Mouse (Mus musculus) midbrain, embryonic 16.5 days (tissue): ENCODE measurements around the gene Gtpbp6. TPM values are rescaled to one million over a fixed set of nuclear protein-coding genes. Genes with fewer than 3 reads are reported as not detected.
A peak's percentile ranks its signal among the peaks of the same experiment; 100 is the strongest.
"Not testable (repeated sequence)": the region's sequence is repeated elsewhere in the genome, so short reads cannot be mapped to it uniquely, and the experiment has no call there.

Experiments used
- ATAC-seq: fragments of 200-750 bp; cut with Nextera tagmentation; 2 replicates; pipeline ENCODE4 v1.8.0; 2017; ENCODE audit warnings: moderate TSS enrichment
- H3K27ac ChIP-seq: fragments of 300-500 bp; sonication (generic); 2 replicates; pipeline ENCODE4 v1.5.1; 2014; ENCODE audit warnings: mild to moderate bottlenecking, low read length, mixed read lengths
- H3K27me3 ChIP-seq: fragments of 300-500 bp; sonication (generic); 2 replicates; pipeline ENCODE4 v1.6.1; 2014; ENCODE audit warnings: low read depth, low read length, mixed read lengths; ENCODE audit not compliant: control insufficient read depth, insufficient read depth
- H3K36me3 ChIP-seq: fragments of 300-500 bp; sonication (generic); 2 replicates; pipeline ENCODE4 v1.6.1; 2014; ENCODE audit warnings: mild to moderate bottlenecking, low read length, moderate library complexity, mixed read lengths; ENCODE audit not compliant: control insufficient read depth, insufficient read depth
- H3K4me1 ChIP-seq: fragments of 300-500 bp; sonication (generic); 2 replicates; pipeline ENCODE4 v1.6.1; 2014; ENCODE audit warnings: mild to moderate bottlenecking, low read length, mixed read lengths; ENCODE audit not compliant: control insufficient read depth, insufficient read depth
- H3K4me2 ChIP-seq: fragments of 300-500 bp; sonication (generic); 2 replicates; pipeline ENCODE4 v1.6.1; 2014; ENCODE audit warnings: mild to moderate bottlenecking, low read length, mixed read lengths
- H3K4me3 ChIP-seq: fragments of 300-500 bp; sonication (generic); 2 replicates; pipeline ENCODE4 v1.5.1; 2014; ENCODE audit warnings: low read depth, mild to moderate bottlenecking, low read length, moderate library complexity, mixed read lengths
- H3K9ac ChIP-seq: fragments of 300-500 bp; sonication (generic); 2 replicates; pipeline ENCODE4 v1.6.1; 2014; ENCODE audit warnings: low read depth, low read length, mixed read lengths
- H3K9me3 ChIP-seq: fragments of 300-500 bp; sonication (generic); replicated peaks from 2 replicates; pipeline ENCODE4 v1.6.1; 2014; ENCODE audit warnings: mild to moderate bottlenecking, low read length, mixed read lengths; ENCODE audit not compliant: control insufficient read depth, poor library complexity, severe bottlenecking
- WGBS: fragments of 180-500 bp; shearing (Covaris S2); extraction: QIAGEN DNeasy Blood & Tissue Kit; methylation state at CpG from one replicate; pipeline ENCODE4 v1.1.7; 2014; 5-methylcytosine and 5-hydroxymethylcytosine counted together
- polyA plus RNA-seq: library from polyadenylated mRNA; unstranded; fragments of >200 nt; fragmentation: Nextera tagmentation; extraction: Ambion mirVana; gene quantifications from 2 replicates; pipeline ENCODE4 v1.2.1, GENCODE M21; 2015

The Gtpbp6 gene
- 61.5 and 69.2 TPM in 2 replicates for polyA plus RNA-seq

- peak within 1 kb of the TSS; percentile 75 for H3K9ac ChIP-seq
- H3K4me2 ChIP-seq, result peak within 1 kb of the TSS; percentile 90
- no peaks in the 10 kb centered on the region for H3K9me3 ChIP-seq
- under 1% methylated on average over 70 of the region's 71 CpGs for WGBS
- H3K27ac ChIP-seq, result peak within 1 kb of the TSS; percentile 97
- ATAC-seq, result peak; percentile 77
- peaks cover 33% of the 10 kb centered on the region for H3K36me3 ChIP-seq
- peaks cover 15% of the 10 kb centered on the region for H3K4me1 ChIP-seq
- peak within 1 kb of the TSS; percentile 69 for H3K4me3 ChIP-seq
- no peaks in the 10 kb centered on the region for H3K27me3 ChIP-seq
Measured at GRCm38 (mm10) chr5:110107581-110108304, at the start of gene Gtpbp6. Gtpbp6 (minus strand) TSS chr5:110108197.

GRCm38 (mm10) chr5:110143007-110143406 is 35.0 kb upstream of the Gtpbp6 start:
- ATAC-seq, result no peak
- Histone ChIP-seq H3K9me3 (no peaks in the 10 kb centered on the region), H3K36me3 (peaks cover 24% of the 10 kb centered on the region), H3K27ac (no peak overlapping the region), H3K4me2 (no peak overlapping the region), H3K4me3 (no peak overlapping the region), H3K4me1 (0 out of 2 replicates have a peak, but pooled peaks cover under 1% of the 10 kb centered on the region), H3K9ac (no peak overlapping the region), H3K27me3 (no peaks in the 10 kb centered on the region)
- WGBS, result 94% methylated on average over 5 of the region's 5 CpGs

- H3K9ac ChIP-seq, result no peak overlapping the region
- H3K27ac ChIP-seq, result no peak overlapping the region
- no peaks in the 10 kb centered on the region for H3K27me3 ChIP-seq
- peaks cover 22% of the 10 kb centered on the region for H3K36me3 ChIP-seq
- WGBS, result 97% methylated on average over 2 of the region's 2 CpGs
- peaks cover 3% of the 10 kb centered on the region; the same call in 1 of the 2 replicates for H3K4me1 ChIP-seq
- no peak overlapping the region for H3K4me2 ChIP-seq
- H3K4me3 ChIP-seq, result no peak overlapping the region
- no peaks in the 10 kb centered on the region for H3K9me3 ChIP-seq
- no peak for ATAC-seq
Measured at GRCm38 (mm10) chr5:110142309-110142708, 34.3 kb upstream of the Gtpbp6 start.

- Histone ChIP-seq H3K27me3 (no peaks in the 10 kb centered on the region), H3K9me3 (no peaks in the 10 kb centered on the region), H3K4me1 (peaks cover 12% of the 10 kb centered on the region), H3K36me3 (peaks cover 9% of the 10 kb centered on the region), H3K4me2 (no peak overlapping the region), H3K4me3 (no peak overlapping the region), H3K27ac (no peak overlapping the region), H3K9ac (no peak overlapping the region)
- ATAC-seq, result no peak
- WGBS, result 94% methylated on average over 7 of the region's 7 CpGs
Measured at GRCm38 (mm10) chr5:110140424-110140823, 32.4 kb upstream of the Gtpbp6 start.

- Histone ChIP-seq H3K9ac (no peak overlapping the region), H3K36me3 (peaks cover 4% of the 10 kb centered on the region; the same call in 1 of the 2 replicates), H3K27ac (no peak overlapping the region), H3K4me1 (peaks cover 14% of the 10 kb centered on the region), H3K4me2 (no peak overlapping the region), H3K27me3 (no peaks in the 10 kb centered on the region), H3K4me3 (no peak overlapping the region), H3K9me3 (no peaks in the 10 kb centered on the region)
- no peak for ATAC-seq
- 96% methylated on average over 3 of the region's 3 CpGs for WGBS
Measured at GRCm38 (mm10) chr5:110139325-110139724, 31.3 kb upstream of the Gtpbp6 start.

GRCm38 (mm10) chr5:110137816-110138215 is 29.8 kb upstream of the Gtpbp6 start:
- Histone ChIP-seq H3K36me3 (0 out of 2 replicates have a peak, but pooled peaks cover 2% of the 10 kb centered on the region), H3K9me3 (no peaks in the 10 kb centered on the region), H3K4me1 (peaks cover 14% of the 10 kb centered on the region), H3K27me3 (no peaks in the 10 kb centered on the region), H3K4me2 (no peak overlapping the region), H3K4me3 (no peak overlapping the region), H3K9ac (no peak overlapping the region), H3K27ac (no peak overlapping the region)
- ATAC-seq, result no peak
- 98% methylated on average over 3 of the region's 3 CpGs for WGBS

- H3K27ac ChIP-seq, result peak overlapping the region; percentile 80
- ATAC-seq, result peak; percentile 63
- no peaks in the 10 kb centered on the region for H3K36me3 ChIP-seq
- peak overlapping the region; percentile 72 for H3K4me2 ChIP-seq
- peaks cover 14% of the 10 kb centered on the region for H3K4me1 ChIP-seq
- peak overlapping the region; percentile 74 for H3K4me3 ChIP-seq
- no peaks in the 10 kb centered on the region for H3K27me3 ChIP-seq
- H3K9ac ChIP-seq, result peak overlapping the region; percentile 83
- WGBS, result 5% methylated on average over 18 of the region's 18 CpGs
- H3K9me3 ChIP-seq, result no peaks in the 10 kb centered on the region
Measured at GRCm38 (mm10) chr5:110136087-110136464, 28.1 kb upstream of the Gtpbp6 start.

GRCm38 (mm10) chr5:110135293-110136086 is 27.5 kb upstream of the Gtpbp6 start, which contains the start of gene Chfr:
Chfr (plus strand) TSS chr5:110135842.
- H3K27ac ChIP-seq, result peak within 1 kb of the TSS; percentile 80
- H3K9me3 ChIP-seq, result 0 out of 2 replicates have a peak, but pooled peaks cover under 1% of the 10 kb centered on the region
- no peaks in the 10 kb centered on the region for H3K27me3 ChIP-seq

GRCm38 (mm10) chr5:110122380-110122779 is 14.4 kb upstream of the Gtpbp6 start:
- H3K9me3 ChIP-seq, ATAC-seq, H3K4me2 ChIP-seq, H3K4me1 ChIP-seq, H3K27ac ChIP-seq, H3K27me3 ChIP-seq, H3K9ac ChIP-seq, H3K4me3 ChIP-seq: not testable (repeated sequence)
- H3K36me3 ChIP-seq, result peaks cover 42% of the 10 kb centered on the region
- 87% methylated on average over 3 of the region's 3 CpGs for WGBS

More at GRCm38 (mm10) chr5:110135293-110136086, 27.5 kb upstream of the Gtpbp6 start, which contains the start of gene Chfr:
- Histone ChIP-seq H3K36me3 (peaks cover 4% of the 10 kb centered on the region), H3K4me1 (peaks cover 14% of the 10 kb centered on the region), H3K9ac (peak within 1 kb of the TSS; percentile 83), H3K4me3 (peak within 1 kb of the TSS; percentile 74), H3K4me2 (peak within 1 kb of the TSS; percentile 72)
- ATAC-seq, result peak; percentile 99
- 4% methylated on average over 46 of the region's 46 CpGs for WGBS
